Mouse (Mus musculus): ENCODE results near the gene Filip1.
"Not testable (repeated sequence)": the region's sequence is repeated elsewhere in the genome, so short reads cannot be mapped to it uniquely, and the experiment has no call there.

Gene Filip1

DNA sequence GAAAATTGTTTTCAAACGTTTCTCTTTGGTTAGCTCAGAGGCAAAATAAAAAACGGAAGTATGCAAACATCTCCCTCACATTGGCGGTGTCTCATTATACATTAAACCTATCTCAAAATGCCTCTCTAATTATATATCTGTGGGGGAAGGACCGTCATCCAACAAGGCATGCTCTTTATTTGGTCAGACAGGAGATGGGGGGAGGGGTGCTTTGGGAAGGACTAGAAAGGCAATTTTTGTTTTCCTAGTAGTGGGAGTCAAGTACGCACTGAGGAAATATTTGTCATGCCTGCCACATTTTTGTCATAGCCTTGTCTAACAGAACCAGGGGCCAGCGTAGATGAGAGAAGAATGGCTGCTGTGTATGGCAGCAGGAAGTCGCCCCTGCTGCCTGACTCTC, at the start of gene Filip1:
TSS of gene Filip1 (minus strand) at position 101 of the 400 bp plus-strand sequence.
- no peak for DNase-seq

DNA sequence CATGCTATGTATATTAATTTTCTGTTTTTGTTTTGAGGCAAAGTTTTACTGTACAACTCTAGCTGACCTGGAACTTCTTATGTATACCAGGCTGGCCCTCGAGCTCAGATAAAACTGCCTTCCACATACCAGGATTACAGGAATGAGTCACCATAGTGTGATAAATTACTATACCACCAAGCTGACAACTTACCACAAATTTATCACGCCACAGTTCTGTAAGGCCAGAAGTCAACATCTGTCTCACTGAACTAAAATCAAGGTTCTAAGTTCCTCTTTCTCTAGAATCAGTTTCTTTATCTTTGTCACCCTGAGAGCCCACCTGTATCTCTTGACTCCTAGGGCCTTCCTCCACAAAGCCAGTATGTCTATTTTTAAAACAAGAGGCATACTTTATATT, 45.0 kb upstream of the Filip1 start:
- no peak for DNase-seq

DNA sequence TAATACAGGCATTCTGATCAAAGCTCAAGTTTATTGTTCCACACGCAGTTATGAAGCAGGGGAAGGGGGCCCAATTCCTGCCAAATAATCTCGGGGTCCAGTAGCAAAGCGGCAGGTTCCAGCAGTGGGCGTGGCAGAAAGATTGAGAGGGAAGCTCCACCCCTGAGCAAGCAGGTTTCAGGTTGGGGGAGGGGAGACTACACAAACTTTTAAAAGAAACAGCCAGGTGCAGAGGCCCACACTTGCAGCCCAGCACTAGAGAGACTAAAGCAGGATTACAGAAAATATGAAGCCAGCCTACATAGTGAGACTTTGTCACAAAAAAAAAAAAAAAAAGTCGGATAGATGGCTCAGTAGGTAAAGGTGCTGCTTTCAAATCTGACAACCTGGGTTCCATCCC, 40.3 kb upstream of the Filip1 start:
- no peak for DNase-seq

DNA sequence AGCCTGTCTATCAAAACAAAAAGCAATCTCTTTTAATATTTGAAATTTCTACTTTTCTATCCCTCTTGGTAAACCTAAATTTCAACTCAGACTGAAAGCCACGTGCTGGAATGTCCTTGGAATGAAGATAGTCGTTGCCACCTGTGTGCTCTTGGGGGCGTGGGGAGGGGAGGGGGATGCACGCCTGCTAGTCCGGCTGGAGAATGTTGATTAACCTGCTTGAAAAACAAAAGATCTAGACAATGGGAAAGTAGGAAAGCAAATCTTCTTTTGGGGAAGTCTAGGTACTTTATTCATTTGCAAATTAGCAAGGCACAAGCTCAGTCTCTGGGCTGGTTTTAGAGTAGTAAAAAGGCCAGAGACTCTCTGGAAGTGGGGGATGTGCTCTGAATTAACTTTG, 36.6 kb upstream of the Filip1 start:
- not testable (repeated sequence) for DNase-seq

DNA sequence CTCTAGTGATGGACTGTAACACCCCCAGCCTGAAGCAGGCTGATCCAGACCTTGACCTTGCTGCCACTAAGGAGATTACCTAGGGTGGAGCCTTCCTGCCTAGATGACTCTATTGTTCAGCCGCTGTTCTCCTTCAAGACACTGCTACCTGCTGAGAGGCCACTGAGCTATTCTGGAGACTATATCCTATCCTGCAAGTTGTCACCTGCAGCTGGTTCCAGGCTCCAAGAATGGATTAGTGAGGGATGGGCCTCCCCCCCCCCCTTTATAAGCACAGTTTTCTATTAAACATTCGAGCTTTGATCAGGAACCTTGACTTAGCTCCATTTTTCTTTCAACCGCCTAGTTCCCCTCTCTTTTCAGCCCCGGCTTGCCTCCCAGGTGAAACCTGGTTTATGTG, 31.6 kb upstream of the Filip1 start:
- DNase-seq, result not testable (repeated sequence)

DNA sequence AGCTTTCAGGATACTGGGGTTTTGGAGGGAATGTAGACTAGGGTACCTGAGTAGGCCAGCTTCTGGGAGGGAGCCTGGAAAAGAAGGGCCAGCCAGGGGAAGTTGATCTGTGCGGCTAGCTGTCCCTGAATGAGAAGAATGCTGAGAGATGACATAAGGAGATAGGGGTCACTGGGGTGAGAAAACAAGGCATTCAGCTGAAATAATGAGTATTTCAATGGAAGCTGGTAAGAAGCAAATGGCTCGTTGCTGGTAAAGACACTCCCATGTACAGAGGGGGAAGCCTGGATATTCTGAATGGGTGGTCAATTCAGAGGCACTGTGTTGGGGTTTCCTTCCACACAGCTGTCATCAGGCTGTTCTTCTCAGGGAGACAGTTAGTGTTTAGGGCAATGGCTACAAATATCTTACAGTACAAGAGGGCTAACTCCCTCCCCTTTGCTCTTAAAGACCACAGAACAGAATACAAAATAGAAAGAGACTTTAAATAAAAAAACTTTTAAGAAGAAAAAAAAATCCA, 26.7 kb upstream of the Filip1 start:
- no peak for DNase-seq

DNA sequence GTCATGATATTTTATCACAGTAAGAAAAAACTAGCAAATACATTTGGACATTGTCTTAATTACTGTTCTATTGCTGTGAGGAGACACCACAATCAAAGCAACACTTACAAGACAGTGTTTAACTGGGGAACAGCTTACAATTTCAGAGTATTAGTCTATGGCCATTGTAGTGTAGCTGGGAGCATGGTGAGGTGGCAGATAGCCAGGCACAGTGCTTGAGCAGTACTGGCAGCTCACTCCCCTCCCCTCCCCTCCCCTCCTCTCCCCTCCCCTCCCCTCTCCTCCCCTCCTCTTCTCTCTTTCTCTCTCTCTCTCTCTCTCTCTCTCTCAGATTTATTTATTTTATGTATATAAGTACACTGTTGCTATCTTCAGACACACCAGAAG, 25.3 kb upstream of the Filip1 start:
- DNase-seq, result no peak

DNA sequence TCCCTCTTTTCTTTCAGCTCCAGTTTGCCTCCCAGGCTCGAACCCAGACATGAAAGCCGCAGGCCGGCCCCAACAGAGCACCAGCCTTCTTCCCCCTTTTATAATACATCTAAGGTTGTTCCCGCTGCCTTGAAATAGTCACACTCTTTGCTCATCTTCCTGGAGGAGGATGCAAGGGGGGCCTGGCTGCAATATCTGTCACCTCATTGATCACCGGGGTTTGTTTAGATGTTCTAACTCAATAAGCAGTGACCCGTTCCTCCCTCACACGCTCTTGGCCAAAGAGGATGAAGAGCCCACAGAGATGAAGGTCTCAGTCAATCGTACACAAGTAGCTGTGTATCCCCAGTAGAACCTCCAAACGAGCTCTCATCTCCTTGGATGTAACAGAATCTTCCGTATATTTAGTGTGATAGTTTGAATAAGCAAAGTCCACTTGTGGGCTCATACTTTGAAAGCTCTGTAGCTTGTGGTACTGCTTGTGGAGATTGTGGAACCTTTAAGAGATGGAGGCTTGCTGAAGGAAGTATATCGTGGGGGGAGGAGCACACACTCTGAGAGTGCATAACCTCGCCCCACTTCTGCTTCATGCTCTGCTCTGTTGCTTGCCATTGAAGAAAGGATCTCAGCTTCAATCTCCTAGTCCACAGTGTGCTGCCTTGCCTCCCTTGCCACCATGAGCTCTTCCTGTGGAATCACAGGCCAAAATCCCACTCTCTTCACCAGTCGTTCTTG, 24.8 kb upstream of the Filip1 start:
- peak; percentile 48 for DNase-seq

DNA sequence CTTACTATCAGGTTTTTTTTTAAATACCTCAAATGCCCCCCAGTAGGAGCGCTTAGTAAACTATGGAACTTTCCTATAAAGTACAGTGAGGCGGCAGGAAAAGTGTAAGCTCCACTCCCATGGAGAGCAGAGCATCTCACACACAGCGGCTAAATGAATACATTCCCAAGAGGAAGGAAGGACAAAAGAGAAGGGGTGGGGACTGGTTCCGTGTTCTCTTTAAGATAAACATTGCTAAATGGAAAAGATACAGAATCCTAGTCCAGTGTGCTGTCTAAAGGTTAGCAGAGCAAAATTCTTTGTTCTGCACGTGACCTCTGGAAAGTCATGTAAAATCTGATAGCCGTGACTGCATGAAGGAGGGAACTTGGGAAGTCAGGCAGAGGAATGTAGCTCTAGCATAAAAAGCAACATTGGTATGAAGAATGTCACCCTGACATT, 13.9 kb upstream of the Filip1 start:
- DNase-seq, result peak; percentile 18

DNA sequence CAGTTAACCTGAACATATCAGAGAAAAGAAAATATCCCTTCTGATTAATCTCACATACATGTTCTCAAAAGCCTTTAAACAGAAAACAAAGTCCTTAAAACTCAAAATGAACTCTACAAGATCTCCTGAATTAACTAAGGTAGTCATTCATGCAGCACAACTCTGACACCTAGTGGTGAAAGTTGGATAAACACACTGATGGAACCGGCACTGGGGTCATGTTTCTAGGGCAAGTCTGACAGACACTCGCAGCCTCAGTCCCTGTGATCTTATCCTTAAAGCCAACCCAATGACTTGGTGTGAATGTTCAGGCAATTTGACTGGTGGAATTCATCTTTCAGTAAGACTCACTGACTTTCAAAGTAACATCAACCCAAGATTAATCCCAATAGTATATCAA, 13.4 kb upstream of the Filip1 start:
- peak; percentile 89 for DNase-seq

DNA sequence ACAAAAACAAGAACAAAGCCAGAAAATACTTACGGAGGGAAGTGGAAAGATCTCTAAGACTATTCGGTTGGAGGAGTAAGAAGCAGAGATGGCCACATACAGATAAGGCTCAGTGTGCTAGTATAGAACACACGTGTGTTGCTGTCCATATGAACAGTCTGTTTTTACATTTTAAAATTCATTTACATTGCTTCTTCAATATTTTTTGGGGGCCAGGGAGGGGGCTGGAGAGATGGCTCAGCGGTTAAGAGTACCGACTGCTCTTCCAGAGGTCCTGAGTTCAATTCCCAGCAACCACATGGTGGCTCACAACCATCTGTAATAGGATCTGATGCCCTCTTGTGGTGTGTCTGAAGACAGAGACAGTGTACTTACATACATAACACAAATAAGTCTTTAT, 12.7 kb upstream of the Filip1 start:
- DNase-seq, result not testable (repeated sequence)

DNA sequence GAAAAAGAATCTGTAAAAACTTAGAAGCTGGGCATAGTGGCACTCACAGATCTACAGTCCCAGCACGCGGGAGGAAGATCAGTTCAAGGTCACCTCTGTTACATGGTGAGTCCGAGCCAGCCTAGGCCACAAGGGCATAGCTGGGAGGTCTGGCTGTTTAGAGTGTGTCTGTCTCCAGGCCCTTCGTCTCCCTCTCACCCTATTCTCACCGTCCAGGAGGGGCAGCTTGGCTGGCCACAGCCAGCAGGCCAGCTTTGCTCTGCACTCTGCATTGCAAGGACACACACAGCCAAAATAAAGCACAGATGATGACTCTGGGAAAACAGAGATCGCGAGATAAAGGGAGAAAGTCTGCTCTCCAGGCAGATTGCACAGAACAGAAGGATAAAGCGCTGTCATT, 10.2 kb upstream of the Filip1 start:
- DNase-seq, result peak; percentile 28

DNA sequence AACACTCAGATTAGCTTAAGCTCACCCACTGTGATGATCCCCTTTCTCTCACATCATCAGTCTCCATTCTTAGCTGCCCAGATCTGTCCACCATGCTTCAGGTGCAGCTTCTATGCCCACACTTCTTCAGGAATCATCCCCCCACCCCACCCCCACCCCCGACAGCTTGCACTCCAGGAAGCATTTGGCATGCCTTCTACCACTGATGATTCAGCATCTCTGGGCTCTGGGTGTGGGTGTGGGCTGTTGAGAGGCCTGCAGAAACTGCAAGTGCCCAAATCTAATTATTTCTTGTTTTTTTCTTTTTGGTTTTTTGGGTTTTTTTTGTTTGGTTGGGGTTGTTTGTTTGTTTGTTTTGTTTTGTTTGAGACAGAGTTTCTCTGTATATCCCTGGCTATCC, 9.0 kb upstream of the Filip1 start:
- DNase-seq, result no peak

DNA sequence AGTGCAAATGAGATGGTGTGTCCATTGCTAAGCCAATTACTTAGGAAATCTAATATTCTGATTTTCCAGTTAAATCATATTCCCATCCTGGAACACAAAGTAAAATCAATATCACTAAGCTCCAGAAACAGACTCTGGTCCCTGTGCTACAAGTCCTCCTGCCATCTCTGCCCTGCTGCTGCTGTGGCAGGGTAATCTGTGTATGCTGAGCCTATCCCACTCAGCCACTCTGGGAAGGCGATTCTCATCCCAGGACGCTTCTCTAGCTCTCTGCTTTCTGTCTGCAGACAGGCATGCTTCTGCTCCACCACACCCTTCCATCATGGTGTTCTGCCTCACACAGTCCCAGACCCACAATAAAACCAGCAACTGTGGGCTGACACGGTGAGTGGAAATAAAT, 7.8 kb upstream of the Filip1 start:
- no peak for DNase-seq

DNA sequence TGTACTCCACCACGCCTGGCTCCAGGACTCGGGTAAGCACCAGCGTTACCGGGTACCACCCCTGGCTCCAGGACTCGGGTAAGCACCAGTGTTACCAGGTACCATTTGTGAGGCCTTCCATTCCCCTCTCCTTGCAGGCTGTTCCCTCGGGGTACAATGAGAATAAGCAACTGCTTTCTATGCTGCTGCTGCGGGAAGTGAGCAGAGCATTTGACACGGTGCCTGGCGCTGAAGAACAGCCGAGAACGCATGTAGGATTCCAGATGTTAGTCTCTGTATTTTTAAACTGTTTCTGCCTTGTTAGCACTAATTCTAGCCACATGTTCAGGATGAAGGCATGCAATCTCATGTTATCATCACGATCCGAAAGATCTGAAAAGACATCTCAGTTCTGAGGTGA, 635 bp downstream of the Filip1 start:
- no peak for DNase-seq

DNA sequence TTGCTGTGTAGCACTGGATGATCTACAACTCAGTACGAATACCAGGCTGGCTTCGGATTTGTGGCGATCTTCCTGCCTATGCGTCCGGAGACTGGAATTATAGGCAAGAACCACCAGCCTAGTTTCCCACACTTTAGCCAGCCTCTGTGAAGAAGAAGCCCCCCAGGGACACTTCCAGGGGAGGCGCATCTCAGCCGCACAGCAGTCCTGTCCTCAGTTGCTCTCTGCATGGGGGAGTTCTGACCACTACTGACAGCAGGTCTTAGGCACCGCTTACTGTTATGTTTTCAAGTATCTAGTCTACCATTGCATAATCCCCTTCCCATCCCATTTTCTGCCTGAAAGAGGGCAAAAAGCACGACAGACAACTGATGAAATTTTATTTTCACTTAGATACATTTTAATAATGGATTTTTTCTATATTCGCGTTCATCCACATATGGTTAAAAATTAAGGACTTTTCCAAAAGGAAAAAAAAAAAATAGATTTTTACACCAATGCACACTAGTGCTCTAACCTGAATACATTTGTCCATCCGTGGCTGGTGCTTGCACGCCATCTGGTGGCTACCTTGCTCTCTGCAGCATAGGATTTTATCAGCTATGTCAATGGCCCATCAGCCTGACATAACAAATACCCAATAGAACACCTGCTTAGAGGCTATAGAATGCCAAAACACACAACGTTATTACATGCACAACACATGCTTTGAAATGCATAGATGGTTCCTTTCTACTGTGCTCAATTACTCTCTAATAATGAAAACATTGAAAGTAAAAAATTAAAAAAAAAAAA, 10.1 kb downstream of the Filip1 start:
- DNase-seq, result peak; percentile 94

DNA sequence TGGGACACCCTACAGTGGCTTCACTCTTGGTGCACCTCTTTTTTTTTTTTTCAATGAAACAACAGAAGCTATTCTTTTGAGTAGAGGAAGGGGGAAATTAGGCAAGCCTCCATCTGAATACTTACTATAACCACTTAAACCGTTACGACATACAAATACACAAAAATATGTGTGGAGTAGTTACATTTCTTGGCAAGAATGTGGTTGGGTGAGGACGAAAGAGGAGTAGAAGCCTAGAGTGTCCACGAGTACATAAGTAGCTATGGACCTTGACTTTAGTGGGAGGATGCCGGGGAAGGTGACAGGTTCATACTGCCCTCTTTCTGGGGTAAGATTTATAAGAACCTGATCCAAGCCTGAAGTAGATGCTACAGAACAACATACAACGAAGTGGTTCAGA, 15.4 kb downstream of the Filip1 start:
- DNase-seq, result peak; percentile 59

DNA sequence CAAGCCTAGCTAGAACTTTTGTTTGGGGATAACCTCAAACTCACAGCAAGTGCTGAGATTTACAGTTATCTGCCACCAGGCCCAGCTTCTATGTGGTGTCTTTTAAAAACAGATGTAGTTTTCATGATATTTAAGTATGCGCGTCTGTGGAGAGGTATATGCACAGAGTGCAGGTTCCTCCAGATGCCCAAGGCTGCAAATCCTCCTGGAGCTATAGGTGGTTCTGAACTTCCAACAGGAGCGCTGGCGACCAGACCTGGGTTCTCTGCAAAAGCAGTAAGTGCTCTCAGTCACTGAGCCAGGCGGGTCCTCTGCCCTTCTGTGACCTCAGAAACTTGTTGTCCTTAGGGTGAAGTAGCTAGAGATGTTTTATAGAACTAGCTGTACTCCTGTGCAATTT, 18.4 kb downstream of the Filip1 start:
- DNase-seq, result no peak

DNA sequence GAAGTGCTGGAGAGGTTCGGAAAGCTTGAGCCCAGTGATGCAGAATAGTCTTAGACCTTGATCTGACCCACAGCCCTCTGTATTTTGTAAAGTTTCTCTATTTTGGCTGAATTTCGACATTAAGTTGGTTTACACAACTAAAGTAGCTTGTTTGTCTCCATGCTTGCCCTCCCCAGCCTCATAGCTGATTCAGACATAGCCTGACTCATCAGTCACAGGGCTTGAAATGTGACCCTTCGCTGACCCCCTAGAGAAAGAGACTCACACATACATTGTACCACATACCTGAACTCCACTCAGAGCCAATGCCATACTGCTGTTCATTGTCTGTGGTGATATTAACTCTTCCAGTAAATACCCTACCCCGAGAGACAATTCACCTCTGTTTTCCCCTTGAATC, 19.6 kb downstream of the Filip1 start:
- no peak for DNase-seq

DNA sequence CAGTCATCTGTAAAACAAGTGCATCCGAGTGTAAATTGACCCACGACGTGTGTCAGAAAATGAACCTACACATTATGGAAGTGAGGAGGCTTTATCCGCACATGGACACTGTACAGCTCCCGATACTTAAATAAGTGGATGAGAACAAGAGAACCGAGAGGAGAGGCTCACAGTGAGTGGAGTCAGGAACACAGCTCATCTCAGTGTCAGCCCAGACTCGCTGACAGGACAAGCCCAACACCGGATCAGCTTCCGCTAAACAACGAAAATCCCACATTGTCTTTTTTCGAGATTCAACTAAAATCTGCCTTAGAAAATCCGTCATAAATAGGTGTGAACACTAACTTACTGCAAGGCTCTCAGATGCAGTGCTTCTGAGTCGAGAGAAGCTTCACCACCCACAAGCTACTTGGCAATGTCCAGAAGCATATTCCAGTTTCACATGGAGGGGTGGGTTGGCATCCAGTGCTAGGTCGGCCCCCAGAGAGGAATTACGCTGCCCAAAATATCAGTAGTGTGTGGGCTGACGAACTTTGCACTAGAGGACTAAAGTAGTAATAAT, 22.1 kb downstream of the Filip1 start:
- no peak for DNase-seq

DNA sequence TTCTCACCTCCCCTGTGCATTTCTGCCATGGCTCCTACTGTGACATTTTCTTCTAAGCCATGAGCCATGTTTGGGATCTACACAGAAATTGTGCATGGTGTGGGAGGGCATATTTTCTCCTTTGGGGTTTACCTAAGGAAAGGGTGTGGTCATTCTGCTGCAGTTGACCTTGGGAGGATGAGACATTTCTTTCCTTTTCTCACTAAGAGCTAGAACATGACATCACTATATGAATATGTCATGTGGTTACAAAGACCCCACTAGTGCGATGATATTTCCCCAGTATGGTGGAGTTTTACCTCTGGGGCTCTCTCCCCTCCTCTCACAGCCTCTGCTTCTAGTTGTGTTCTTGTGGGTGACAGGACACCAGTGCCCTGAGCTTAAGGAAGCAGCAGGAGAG, 22.9 kb downstream of the Filip1 start:
- no peak for DNase-seq

DNA sequence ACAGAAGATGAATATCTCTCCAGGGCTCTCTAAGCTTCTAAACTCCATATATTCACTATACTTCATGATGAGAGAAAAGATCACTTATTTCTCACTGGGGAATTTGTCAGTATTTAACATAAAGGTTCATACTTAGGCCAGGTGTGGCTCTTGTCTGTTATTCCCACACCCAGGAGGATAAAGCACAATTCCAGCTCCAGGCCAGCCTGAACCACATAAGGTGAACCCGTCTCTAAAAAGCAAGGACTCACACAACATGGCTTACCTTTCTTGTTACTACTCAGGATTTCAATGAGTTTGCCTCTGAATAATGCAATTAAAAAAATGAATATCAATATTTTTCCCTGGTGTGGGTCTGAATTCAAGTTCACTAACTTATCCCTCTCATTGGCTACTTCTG, 23.6 kb downstream of the Filip1 start:
- no peak for DNase-seq

DNA sequence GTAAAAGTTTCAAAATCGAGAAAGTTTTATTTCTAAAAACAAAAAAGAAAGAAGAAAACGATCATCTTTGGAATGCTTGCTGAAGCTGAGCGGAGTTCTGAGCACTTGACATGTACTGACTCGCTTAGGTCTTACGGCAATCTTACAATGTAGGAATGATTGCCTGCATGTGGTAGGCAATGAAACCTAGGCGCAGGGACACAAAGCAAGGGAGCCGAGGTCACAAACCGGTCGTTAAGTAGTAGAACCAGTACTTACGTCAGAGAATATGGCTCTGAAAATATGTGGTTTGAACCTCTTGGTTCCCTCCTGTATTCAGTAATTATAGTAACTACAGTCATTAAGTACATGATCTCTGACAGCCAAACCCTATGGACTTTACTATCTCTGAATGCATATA, 29.4 kb downstream of the Filip1 start:
- no peak for DNase-seq

DNA sequence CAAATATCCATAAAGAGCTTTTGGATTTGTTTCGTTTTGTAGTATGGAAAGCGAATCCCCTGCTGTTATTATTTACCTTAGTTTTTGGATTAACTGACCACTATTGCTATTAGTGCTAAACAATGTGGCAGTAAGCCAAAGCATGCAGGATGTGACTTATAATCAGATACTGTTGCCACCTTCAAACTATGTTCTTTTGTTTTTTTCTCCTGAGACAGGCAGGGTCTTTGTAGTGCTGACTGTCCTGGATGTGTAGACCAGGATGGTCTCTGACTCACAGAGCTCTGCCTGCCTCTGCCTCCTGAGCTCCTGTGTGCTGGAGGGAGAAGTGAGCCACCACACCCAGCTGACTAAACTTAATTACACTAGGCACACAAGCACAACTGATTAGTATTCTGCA, 33.4 kb downstream of the Filip1 start:
- no peak for DNase-seq

All from lung, postnatal 36 days (tissue).